Mouse (Mus musculus) forebrain, embryonic 10.5 days (tissue): ENCODE measurements at regions not wholly inside any gene's neighbourhood (a gene's known extent, or its start where the extent isn't known, plus 50 kb on each side); places are given as distances from the start of the nearest gene placed in this dataset.
A peak's percentile ranks its signal among the peaks of the same experiment; 100 is the strongest.

Source experiments
- DNase-seq: peaks from one replicate; pipeline ENCODE4 v3.0.0-alpha.2; 2017; ENCODE audit warnings: low spot score; ENCODE audit errors: extremely low spot score
- H3K27ac ChIP-seq: fragments of 300-500 bp; sonication (generic); 2 replicates; pipeline ENCODE4 v1.5.1; 2016; ENCODE audit warnings: mild to moderate bottlenecking
- H3K27me3 ChIP-seq: fragments of 300-500 bp; sonication (generic); 2 replicates; pipeline ENCODE4 v1.6.1; 2016; ENCODE audit warnings: mild to moderate bottlenecking; ENCODE audit not compliant: poor library complexity, severe bottlenecking
- H3K36me3 ChIP-seq: fragments of 300-500 bp; sonication (generic); replicated peaks from 2 replicates; pipeline ENCODE4 v1.6.1; 2016; ENCODE audit warnings: mild to moderate bottlenecking, moderate library complexity
- H3K4me1 ChIP-seq: fragments of 300-500 bp; sonication (generic); 2 replicates; pipeline ENCODE4 v1.6.1; 2016
- H3K4me3 ChIP-seq: fragments of 300-500 bp; sonication (generic); 2 replicates; pipeline ENCODE4 v1.5.1; 2016; ENCODE audit warnings: mild to moderate bottlenecking, moderate library complexity
- H3K9me3 ChIP-seq: fragments of 300-500 bp; sonication (generic); 2 replicates; pipeline ENCODE4 v1.6.1; 2016; ENCODE audit warnings: mild to moderate bottlenecking, moderate library complexity
- WGBS: fragments of 180-500 bp; shearing (Covaris S2); methylation state at CpG from one replicate; pipeline ENCODE4 v1.1.7; 2016; 5-methylcytosine and 5-hydroxymethylcytosine counted together

DNA sequence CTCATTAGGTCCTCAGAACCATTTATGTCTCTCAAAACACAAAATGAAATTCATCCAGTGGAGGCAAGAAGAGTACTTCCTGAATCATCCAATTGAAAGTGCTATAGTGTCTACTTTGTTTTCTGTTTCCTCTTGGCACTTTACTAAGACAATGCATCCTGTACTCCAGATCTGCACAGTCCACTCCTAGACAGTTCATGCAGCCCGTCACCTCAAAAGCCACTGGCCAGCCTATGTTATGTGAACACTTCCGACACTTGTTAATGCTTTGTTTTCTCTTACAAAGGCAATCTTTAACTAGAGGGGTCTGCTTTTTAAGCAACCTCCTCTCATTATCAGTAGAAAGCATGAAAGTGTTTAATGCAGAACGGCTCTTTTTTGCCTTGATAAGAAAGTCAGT is 597.1 kb upstream of the Sptlc3 start:
- peaks cover 94% of the 10 kb centered on the region for H3K27me3 ChIP-seq
- H3K4me3 ChIP-seq = no peak overlapping the region
- no peaks in the 10 kb centered on the region for H3K36me3 ChIP-seq
- 36% methylated on average over 3 of the region's 3 CpGs for WGBS
- no peak overlapping the region for H3K27ac ChIP-seq
- no peak for DNase-seq
- H3K4me1 ChIP-seq = peaks cover 11% of the 10 kb centered on the region
- H3K9me3 ChIP-seq = no peaks in the 10 kb centered on the region

GRCm38 (mm10) chr2:138897101-138897500 is 596.6 kb upstream of the Sptlc3 start:
- peak; percentile 27 for DNase-seq
- 6% methylated on average over 3 of the region's 3 CpGs for WGBS
- H3K4me3 ChIP-seq = no peak overlapping the region
- H3K36me3 ChIP-seq = no peaks in the 10 kb centered on the region
- peaks cover 94% of the 10 kb centered on the region for H3K27me3 ChIP-seq
- H3K9me3 ChIP-seq = no peaks in the 10 kb centered on the region
- H3K4me1 ChIP-seq = peaks cover 11% of the 10 kb centered on the region
- H3K27ac ChIP-seq = no peak overlapping the region

- H3K4me1 ChIP-seq = no peaks in the 10 kb centered on the region
- H3K36me3 ChIP-seq = no peaks in the 10 kb centered on the region
- H3K27ac ChIP-seq = no peak overlapping the region
- no peaks in the 10 kb centered on the region for H3K27me3 ChIP-seq
- DNase-seq = no peak
- H3K4me3 ChIP-seq = no peak overlapping the region
- no peaks in the 10 kb centered on the region for H3K9me3 ChIP-seq
- WGBS = 96% methylated on average over 2 of the region's 2 CpGs
Measured at GRCm38 (mm10) chr2:138937165-138937564, 556.5 kb upstream of the Sptlc3 start.

DNA sequence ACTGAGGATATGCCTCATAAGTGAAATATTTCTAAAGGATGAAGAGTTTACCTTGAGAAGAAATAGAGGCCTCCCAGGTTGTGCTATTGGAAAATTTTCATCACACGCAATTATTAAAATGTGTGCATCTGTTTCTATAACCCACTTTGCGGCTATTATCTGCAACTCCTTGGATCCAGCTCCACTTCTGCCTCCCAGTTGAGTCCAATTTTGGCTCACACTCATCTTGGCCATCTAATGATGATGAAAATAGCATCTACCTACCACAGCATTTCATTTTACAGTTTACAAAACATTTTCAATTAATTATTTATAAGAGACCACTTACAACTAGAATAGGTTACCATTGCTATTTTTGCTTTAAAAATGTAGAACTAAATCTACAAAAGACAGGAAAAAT is 554.3 kb upstream of the Sptlc3 start:
- Histone ChIP-seq H3K4me3 (no peak overlapping the region), H3K27ac (no peak overlapping the region), H3K36me3 (no peaks in the 10 kb centered on the region), H3K27me3 (no peaks in the 10 kb centered on the region), H3K9me3 (no peaks in the 10 kb centered on the region), H3K4me1 (no peaks in the 10 kb centered on the region)
- DNase-seq = no peak
- 93% methylated on average over 2 of the region's 2 CpGs for WGBS

DNA sequence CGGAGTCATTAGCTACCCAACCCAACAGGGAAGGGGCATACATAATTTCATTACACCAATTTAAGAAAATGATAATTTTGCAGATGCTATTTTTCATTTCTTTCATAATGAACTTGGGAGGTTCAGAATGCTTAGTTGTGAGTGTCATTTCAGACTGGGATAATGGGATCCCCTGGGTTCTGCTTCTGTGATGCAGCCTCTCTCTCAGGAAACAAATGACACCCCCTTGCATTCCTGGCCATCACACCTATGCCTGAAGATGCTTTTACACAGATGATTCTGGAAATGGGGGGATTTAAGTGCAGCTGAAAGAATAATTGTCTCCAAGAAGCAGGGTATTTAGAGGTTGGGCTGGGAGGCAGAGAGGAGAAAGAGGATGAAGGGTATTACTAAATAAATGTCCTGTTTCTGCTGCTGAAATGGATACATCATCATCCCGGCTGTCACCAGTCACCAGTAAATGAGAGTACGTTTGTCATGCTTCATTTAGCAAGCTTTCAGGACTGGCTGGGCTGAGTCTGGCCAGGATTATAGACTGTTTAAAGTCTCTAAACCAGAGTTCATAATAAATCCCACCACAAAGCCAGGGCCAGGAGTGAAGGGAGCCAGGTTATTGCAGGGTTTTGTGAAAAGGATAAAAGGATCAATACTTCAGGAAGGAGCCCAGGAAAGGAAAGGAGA is 527.5 kb upstream of the Sptlc3 start:
- no peaks in the 10 kb centered on the region for H3K9me3 ChIP-seq
- no peak overlapping the region for H3K27ac ChIP-seq
- H3K36me3 ChIP-seq = no peaks in the 10 kb centered on the region
- no peak overlapping the region for H3K4me3 ChIP-seq
- no peaks in the 10 kb centered on the region for H3K27me3 ChIP-seq
- DNase-seq = no peak
- H3K4me1 ChIP-seq = peaks cover 12% of the 10 kb centered on the region
- WGBS = 42% methylated on average over 3 of the region's 3 CpGs

GRCm38 (mm10) chr2:138974548-138974947 is 519.2 kb upstream of the Sptlc3 start:
- 48% methylated on average over 2 of the region's 2 CpGs for WGBS
- H3K27ac ChIP-seq = no peak overlapping the region
- H3K9me3 ChIP-seq = no peaks in the 10 kb centered on the region
- no peak for DNase-seq
- H3K4me1 ChIP-seq = peaks cover 4% of the 10 kb centered on the region; the same call in 1 of the 2 replicates
- no peaks in the 10 kb centered on the region for H3K36me3 ChIP-seq
- H3K27me3 ChIP-seq = no peaks in the 10 kb centered on the region
- H3K4me3 ChIP-seq = no peak overlapping the region

DNA sequence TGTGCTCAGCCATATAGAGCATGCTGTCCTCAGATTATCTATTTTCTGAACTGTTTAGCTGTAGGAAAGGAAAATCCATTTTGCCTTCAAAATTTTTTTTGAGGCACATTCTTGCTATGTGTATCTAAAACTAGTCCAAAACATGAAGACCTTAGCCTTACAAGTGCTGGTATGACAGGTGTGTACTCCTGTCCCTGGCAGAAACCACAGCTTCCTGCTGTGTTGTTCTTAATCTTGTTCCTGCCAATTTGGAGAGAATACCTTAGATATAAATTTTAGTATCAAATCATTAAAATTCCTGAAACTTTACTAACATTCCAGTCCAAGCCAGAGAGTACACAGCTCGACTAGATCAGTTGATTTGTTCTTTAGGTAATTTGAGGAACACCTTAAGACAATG is 503.7 kb upstream of the Sptlc3 start:
- H3K9me3 ChIP-seq = no peaks in the 10 kb centered on the region
- no peak overlapping the region for H3K27ac ChIP-seq
- H3K4me1 ChIP-seq = no peaks in the 10 kb centered on the region
- WGBS = 62% methylated on average over 1 of the region's 1 CpGs
- H3K4me3 ChIP-seq = no peak overlapping the region
- no peak for DNase-seq
- no peaks in the 10 kb centered on the region for H3K36me3 ChIP-seq
- H3K27me3 ChIP-seq = no peaks in the 10 kb centered on the region

- Histone ChIP-seq H3K27ac (no peak overlapping the region), H3K27me3 (no peaks in the 10 kb centered on the region), H3K4me1 (no peaks in the 10 kb centered on the region), H3K4me3 (no peak overlapping the region), H3K9me3 (no peaks in the 10 kb centered on the region), H3K36me3 (no peaks in the 10 kb centered on the region)
- DNase-seq = no peak
- WGBS = 75% methylated on average over 5 of the region's 5 CpGs
Measured at GRCm38 (mm10) chr2:139032105-139032812, 461.5 kb upstream of the Sptlc3 start.

GRCm38 (mm10) chr2:139034800-139035199 is 458.9 kb upstream of the Sptlc3 start:
- H3K4me3 ChIP-seq = no peak overlapping the region
- no peaks in the 10 kb centered on the region for H3K9me3 ChIP-seq
- no peaks in the 10 kb centered on the region for H3K27me3 ChIP-seq
- WGBS = 86% methylated on average over 3 of the region's 3 CpGs
- no peak for DNase-seq
- H3K27ac ChIP-seq = no peak overlapping the region
- H3K4me1 ChIP-seq = no peaks in the 10 kb centered on the region
- no peaks in the 10 kb centered on the region for H3K36me3 ChIP-seq

- Histone ChIP-seq H3K9me3 (no peaks in the 10 kb centered on the region), H3K4me1 (no peaks in the 10 kb centered on the region), H3K27ac (no peak overlapping the region), H3K27me3 (no peaks in the 10 kb centered on the region), H3K36me3 (no peaks in the 10 kb centered on the region), H3K4me3 (no peak overlapping the region)
- WGBS = 84% methylated on average over 3 of the region's 3 CpGs
- DNase-seq = no peak
Measured at GRCm38 (mm10) chr2:139041671-139042273, 451.9 kb upstream of the Sptlc3 start.

DNA sequence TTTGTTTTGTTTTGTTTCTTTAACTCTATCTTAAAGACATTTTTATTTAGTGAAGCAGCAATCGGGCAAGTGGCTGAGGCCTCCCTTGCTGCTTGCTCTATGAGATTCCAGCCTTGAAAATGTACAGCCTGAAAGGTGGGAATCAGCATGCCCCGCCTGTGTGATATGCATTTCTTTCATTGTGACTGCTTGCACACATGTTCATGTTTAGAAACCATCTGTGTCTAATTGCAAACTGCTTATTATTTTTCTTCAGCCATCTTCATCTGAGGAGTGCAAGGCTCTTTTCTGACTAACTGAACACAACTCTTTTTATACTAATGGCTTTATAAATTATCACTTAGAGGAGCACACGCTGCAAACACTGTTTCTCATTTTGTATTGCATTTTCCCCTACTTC is 449.0 kb upstream of the Sptlc3 start:
- H3K4me3 ChIP-seq = no peak overlapping the region
- no peaks in the 10 kb centered on the region for H3K27me3 ChIP-seq
- no peaks in the 10 kb centered on the region for H3K36me3 ChIP-seq
- H3K4me1 ChIP-seq = no peaks in the 10 kb centered on the region
- whole genome bisulfite sequencing = 84% methylated on average over 3 of the region's 3 CpGs
- DNase-seq = no peak
- no peaks in the 10 kb centered on the region for H3K9me3 ChIP-seq
- H3K27ac ChIP-seq = no peak overlapping the region

GRCm38 (mm10) chr2:139055249-139055648 is 438.5 kb upstream of the Sptlc3 start:
- DNase-seq = no peak
- Histone ChIP-seq H3K36me3 (no peaks in the 10 kb centered on the region), H3K4me3 (no peak overlapping the region), H3K27ac (no peak overlapping the region), H3K4me1 (no peaks in the 10 kb centered on the region), H3K27me3 (no peaks in the 10 kb centered on the region), H3K9me3 (no peaks in the 10 kb centered on the region)
- 90% methylated on average over 2 of the region's 2 CpGs for WGBS

DNA sequence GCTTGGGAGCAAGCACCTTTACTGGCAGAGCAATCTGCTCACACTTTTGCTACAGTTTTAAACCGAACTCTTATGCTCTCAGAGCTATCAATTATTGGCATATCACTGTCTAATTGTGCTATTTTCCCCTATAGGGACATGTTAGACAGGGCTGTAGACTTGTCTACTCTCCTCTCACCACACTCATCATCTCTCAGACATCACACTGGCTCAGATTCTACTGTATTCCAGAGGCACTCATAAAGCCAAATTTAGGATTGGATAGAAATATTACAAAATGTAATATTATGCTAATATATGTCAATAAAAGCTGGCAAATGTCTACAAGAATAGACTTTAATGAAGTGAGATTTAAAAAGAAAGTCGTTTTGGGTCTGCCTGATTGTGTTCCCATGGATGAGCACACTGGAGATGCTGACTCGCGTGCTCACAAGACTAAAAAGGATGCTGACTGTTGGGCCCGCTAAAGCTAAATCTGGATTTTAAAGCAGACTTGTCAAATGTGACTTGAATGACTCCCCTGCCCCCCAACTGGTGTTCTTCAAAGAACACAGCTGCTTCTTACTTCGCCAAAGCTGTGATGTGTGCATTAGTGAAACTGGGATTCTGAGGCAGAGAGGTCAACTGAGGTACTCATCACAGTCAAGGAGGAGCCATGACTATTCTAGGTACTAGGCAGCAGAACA is 424.3 kb upstream of the Sptlc3 start:
- Histone ChIP-seq H3K4me1 (no peaks in the 10 kb centered on the region), H3K36me3 (no peaks in the 10 kb centered on the region), H3K4me3 (no peak overlapping the region), H3K9me3 (no peaks in the 10 kb centered on the region), H3K27me3 (no peaks in the 10 kb centered on the region), H3K27ac (no peak overlapping the region)
- 89% methylated on average over 6 of the region's 6 CpGs for WGBS
- no peak for DNase-seq
